Mouse (Mus musculus) intestine, embryonic 14.5 days (tissue): ENCODE measurements at regions not wholly inside any gene's neighbourhood (a gene's known extent, or its start where the extent isn't known, plus 50 kb on each side); places are given as distances from the start of the nearest gene placed in this dataset.

Source experiments
- ATAC-seq: fragments of 200-750 bp; cut with Nextera tagmentation; replicated peaks from 2 replicates; pipeline ENCODE4 v1.8.0; 2017; ENCODE audit warnings: low read depth, moderate number of reproducible peaks, moderate TSS enrichment, moderate library complexity; ENCODE audit not compliant: low FRiP score, low TSS enrichment
- DNase-seq: peaks from one replicate; pipeline ENCODE4 v3.0.0-alpha.2; 2018; ENCODE audit warnings: low spot score
- H3K27ac ChIP-seq: fragments of 300-500 bp; sonication (generic); 2 replicates; pipeline ENCODE4 v1.5.1; 2014; ENCODE audit warnings: low read depth, mild to moderate bottlenecking, control low read depth
- H3K27me3 ChIP-seq: fragments of 300-500 bp; sonication (generic); replicated peaks from 2 replicates; pipeline ENCODE4 v1.6.1; 2014; ENCODE audit warnings: low read length, control low read depth; ENCODE audit not compliant: control insufficient read depth, insufficient read depth
- H3K36me3 ChIP-seq: fragments of 300-500 bp; sonication (generic); 2 replicates; pipeline ENCODE4 v1.6.1; 2014; ENCODE audit warnings: low read length, control low read depth; ENCODE audit not compliant: control insufficient read depth, insufficient read depth
- H3K4me1 ChIP-seq: fragments of 300-500 bp; sonication (generic); replicated peaks from 2 replicates; pipeline ENCODE4 v1.6.1; 2014; ENCODE audit warnings: low read length, control low read depth, mixed read lengths; ENCODE audit not compliant: control insufficient read depth, insufficient read depth
- H3K4me2 ChIP-seq: fragments of 300-500 bp; sonication (generic); 2 replicates; pipeline ENCODE4 v1.6.1; 2014; ENCODE audit warnings: low read length
- H3K4me3 ChIP-seq: fragments of 300-500 bp; sonication (generic); 2 replicates; pipeline ENCODE4 v1.5.1; 2014; ENCODE audit warnings: low read depth, low read length, control low read depth, mixed read lengths
- H3K9ac ChIP-seq: fragments of 300-500 bp; sonication (generic); 2 replicates; pipeline ENCODE4 v1.6.1; 2014; ENCODE audit warnings: mild to moderate bottlenecking, low read length
- H3K9me3 ChIP-seq: fragments of 300-500 bp; sonication (generic); 2 replicates; pipeline ENCODE4 v1.6.1; 2016; ENCODE audit warnings: low read length, control low read depth; ENCODE audit not compliant: control insufficient read depth
- WGBS: fragments of 180-500 bp; shearing (Covaris S2); extraction: QIAGEN DNeasy Blood & Tissue Kit; methylation state at CpG from one replicate; pipeline ENCODE4 v1.1.7; 2014; 5-methylcytosine and 5-hydroxymethylcytosine counted together

- no peak overlapping the region for H3K9ac ChIP-seq
- no peak overlapping the region for H3K4me2 ChIP-seq
- H3K9me3 ChIP-seq, result no peaks in the 10 kb centered on the region
- H3K27me3 ChIP-seq, result no peaks in the 10 kb centered on the region
- H3K4me3 ChIP-seq, result no peak overlapping the region
- no peaks in the 10 kb centered on the region for H3K36me3 ChIP-seq
- peaks cover 11% of the 10 kb centered on the region; the same call in 1 of the 2 replicates for H3K4me1 ChIP-seq
- H3K27ac ChIP-seq, result no peak overlapping the region
- WGBS, result 23% methylated on average over 5 of the region's 5 CpGs
- ATAC-seq, result no peak
- no peak for DNase-seq
Measured at GRCm38 (mm10) chr4:64269846-64270245, 223.0 kb upstream of the Tnc start.

GRCm38 (mm10) chr4:64269117-64269516 is 222.3 kb upstream of the Tnc start:
- Histone ChIP-seq H3K4me1 (peaks cover 11% of the 10 kb centered on the region; the same call in 1 of the 2 replicates), H3K9ac (no peak overlapping the region), H3K27me3 (no peaks in the 10 kb centered on the region), H3K4me2 (no peak overlapping the region), H3K4me3 (no peak overlapping the region), H3K27ac (no peak overlapping the region), H3K36me3 (no peaks in the 10 kb centered on the region), H3K9me3 (no peaks in the 10 kb centered on the region)
- 82% methylated on average over 2 of the region's 2 CpGs for WGBS
- DNase-seq (no peak), ATAC-seq (no peak)

DNA sequence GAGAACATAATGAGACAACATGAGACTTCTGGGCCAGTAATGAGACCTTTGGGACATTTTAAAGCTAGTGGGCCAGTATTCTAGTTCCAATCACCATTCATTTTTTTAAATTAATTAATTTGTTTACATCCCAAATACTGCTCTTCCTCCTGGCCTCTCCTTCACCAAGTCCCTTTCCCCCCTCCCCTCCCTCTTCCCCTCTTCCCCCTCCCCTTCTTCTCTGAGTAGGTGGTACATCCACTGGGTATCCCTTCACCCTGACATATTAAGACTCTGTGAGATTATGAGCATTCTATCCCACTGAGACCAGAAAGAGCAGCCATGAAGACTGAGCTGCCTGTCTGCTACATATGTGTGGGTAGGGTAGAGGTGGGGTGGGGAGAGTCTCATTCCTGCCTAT is 213.7 kb upstream of the Tnc start:
- Histone ChIP-seq H3K27me3 (no peaks in the 10 kb centered on the region), H3K4me1 (no peaks in the 10 kb centered on the region), H3K36me3 (no peaks in the 10 kb centered on the region), H3K4me2 (no peak overlapping the region), H3K27ac (no peak overlapping the region), H3K9ac (no peak overlapping the region), H3K9me3 (no peaks in the 10 kb centered on the region), H3K4me3 (no peak overlapping the region)
- ATAC-seq (no peak), DNase-seq (no peak)

- H3K9ac ChIP-seq, result no peak overlapping the region
- no peak overlapping the region for H3K4me2 ChIP-seq
Measured at GRCm38 (mm10) chr4:64260188-64260444, 213.3 kb upstream of the Tnc start.

GRCm38 (mm10) chr4:64259348-64260187 is 212.8 kb upstream of the Tnc start:
- no peaks in the 10 kb centered on the region for H3K4me1 ChIP-seq
- H3K36me3 ChIP-seq, result no peaks in the 10 kb centered on the region
- 80% methylated on average over 6 of the region's 6 CpGs for WGBS
- H3K27me3 ChIP-seq, result no peaks in the 10 kb centered on the region
- H3K27ac ChIP-seq, result no peak overlapping the region
- H3K4me3 ChIP-seq, result no peak overlapping the region
- H3K9me3 ChIP-seq, result no peaks in the 10 kb centered on the region
- ATAC-seq (no peak), DNase-seq (no peak)
- no peak overlapping the region for H3K4me2 ChIP-seq
- no peak overlapping the region for H3K9ac ChIP-seq

More at GRCm38 (mm10) chr4:64260188-64260444, 213.3 kb upstream of the Tnc start:
- no peak overlapping the region for H3K27ac ChIP-seq
- DNase-seq, result no peak
- H3K9me3 ChIP-seq, result no peaks in the 10 kb centered on the region
- no peak overlapping the region for H3K4me3 ChIP-seq
- H3K27me3 ChIP-seq, result no peaks in the 10 kb centered on the region
- no peaks in the 10 kb centered on the region for H3K36me3 ChIP-seq
- H3K4me1 ChIP-seq, result no peaks in the 10 kb centered on the region
- ATAC-seq, result no peak

- no peak overlapping the region for H3K27ac ChIP-seq
Measured at GRCm38 (mm10) chr4:64255253-64255652, 208.4 kb upstream of the Tnc start.

GRCm38 (mm10) chr4:64250691-64251090 is 203.9 kb upstream of the Tnc start:
- DNase-seq (no peak), ATAC-seq (no peak)
- no peaks in the 10 kb centered on the region for H3K36me3 ChIP-seq
- H3K9ac ChIP-seq, result no peak overlapping the region
- no peak overlapping the region for H3K27ac ChIP-seq
- H3K4me2 ChIP-seq, result no peak overlapping the region
- H3K27me3 ChIP-seq, result no peaks in the 10 kb centered on the region
- H3K9me3 ChIP-seq, result no peaks in the 10 kb centered on the region
- 83% methylated on average over 5 of the region's 5 CpGs for WGBS
- no peak overlapping the region for H3K4me3 ChIP-seq
- H3K4me1 ChIP-seq, result no peaks in the 10 kb centered on the region

More at GRCm38 (mm10) chr4:64255253-64255652, 208.4 kb upstream of the Tnc start:
- H3K4me3 ChIP-seq, result no peak overlapping the region
- H3K4me2 ChIP-seq, result no peak overlapping the region
- no peaks in the 10 kb centered on the region for H3K9me3 ChIP-seq
- WGBS, result 65% methylated on average over 8 of the region's 8 CpGs
- H3K4me1 ChIP-seq, result no peaks in the 10 kb centered on the region
- no peaks in the 10 kb centered on the region for H3K27me3 ChIP-seq
- H3K9ac ChIP-seq, result no peak overlapping the region
- ATAC-seq (no peak), DNase-seq (no peak)
- no peaks in the 10 kb centered on the region for H3K36me3 ChIP-seq

DNA sequence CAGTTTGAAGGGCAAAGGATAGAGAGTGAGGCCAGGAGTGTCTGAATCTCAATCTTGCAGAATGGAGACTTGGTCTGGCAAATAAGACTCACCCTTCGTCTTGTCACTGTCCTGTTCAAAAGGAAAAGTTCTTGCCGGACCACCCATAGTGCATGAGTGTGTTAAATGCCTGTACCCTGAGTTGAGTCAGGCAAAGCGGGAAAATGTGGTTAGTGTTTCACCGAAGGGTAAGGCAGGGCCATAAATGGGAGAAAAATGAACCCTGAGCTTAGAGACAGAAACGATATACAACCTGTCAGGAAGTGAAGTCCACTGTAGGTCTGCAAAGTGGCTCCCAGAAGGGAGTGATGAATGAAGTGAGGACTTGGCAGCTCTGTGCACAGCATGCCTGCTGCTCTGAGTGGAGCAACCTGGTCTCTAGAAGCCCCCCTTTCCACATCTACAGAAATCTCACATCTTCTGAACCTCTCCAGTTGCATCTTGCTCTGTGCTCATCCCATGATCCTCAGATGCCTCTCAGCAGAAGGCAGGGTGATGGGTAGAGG is 191.5 kb upstream of the Tnc start:
- DNase-seq, result no peak
- ATAC-seq, result no peak; the same call in 1 of the 2 replicates
- no peak overlapping the region; the same call in 1 of the 2 replicates for H3K27ac ChIP-seq

GRCm38 (mm10) chr4:64235534-64235933 is 188.7 kb upstream of the Tnc start:
- no peak for ATAC-seq

More for the DNA sequence above, 191.5 kb upstream of the Tnc start:
- Histone ChIP-seq H3K9me3 (no peaks in the 10 kb centered on the region), H3K27me3 (no peaks in the 10 kb centered on the region), H3K36me3 (no peaks in the 10 kb centered on the region), H3K9ac (no peak overlapping the region), H3K4me1 (no peaks in the 10 kb centered on the region; the same call in 1 of the 2 replicates), H3K4me2 (no peak overlapping the region), H3K4me3 (no peak overlapping the region)
- WGBS, result 25% methylated on average over 5 of the region's 5 CpGs

More at GRCm38 (mm10) chr4:64235534-64235933, 188.7 kb upstream of the Tnc start:
- Histone ChIP-seq H3K9ac (no peak overlapping the region), H3K4me1 (no peaks in the 10 kb centered on the region; the same call in 1 of the 2 replicates), H3K27ac (no peak overlapping the region), H3K4me2 (no peak overlapping the region), H3K9me3 (no peaks in the 10 kb centered on the region), H3K27me3 (no peaks in the 10 kb centered on the region), H3K4me3 (no peak overlapping the region), H3K36me3 (no peaks in the 10 kb centered on the region)
- no peak for DNase-seq
- WGBS, result 84% methylated on average over 4 of the region's 4 CpGs
